Mouse (Mus musculus) T-cell, adult 66 days (primary cell): ENCODE results near the gene Fryl. TPM values are rescaled to one million over a fixed set of nuclear protein-coding genes. Genes with fewer than 3 reads are reported as not detected.

Experiments used
- total RNA-seq, 2 experiments: library from RNA; stranded (reverse); gene quantifications; 3 replicates in 1 of 2; 4 replicates in 1 of 2; pipeline ENCODE4 v1.2.4; 2023

The Fryl gene
- 100 to 1,000 TPM; 316 to 323 TPM for total RNA-seq

GRCm38 (mm10) chr5:73256352-73257065, at the start of gene Fryl:
Gene Fryl, minus strand, starts transcription at chr5:73256619.

GRCm38 (mm10) chr5:73292502-73293457, 36.4 kb upstream of the Fryl start, which contains the start of gene Ociad1:
Gene Ociad1, plus strand, starts transcription at chr5:73292784.

GRCm38 (mm10) chr5:73006784-73007581, 249.4 kb downstream of the Fryl start, which contains the start of gene Slc10a4:
Gene Slc10a4, plus strand, starts transcription at chr5:73006883.

GRCm38 (mm10) chr5:72974602-72975001, 281.8 kb downstream of the Fryl start, which contains the start of gene Gm10135:
Gene Gm10135, minus strand, starts transcription at chr5:72974702.

Other genes with a start within 250 kb of the Fryl start
- gene Slc10a4, start 249.7 kb downstream of the Fryl start, total RNA-seq: not detected
- gene Ociad1, start 36.2 kb upstream of the Fryl start, total RNA-seq: 100 to 1,000 TPM; 174 to 175 TPM
- under 1 TPM in 1 of 2 experiments, not detected in 1; 0.67 TPM for gene Ociad2, start 84.4 kb upstream of the Fryl start, total RNA-seq
- not detected for gene Cwh43, start 149.5 kb upstream of the Fryl start, total RNA-seq
- 10 to 100 TPM; 11.3 to 16.9 TPM for gene Dcun1d4, start 224.4 kb upstream of the Fryl start, total RNA-seq